Mouse (Mus musculus): Measurements from ENCODE around the gene Gad1. TPM values are rescaled to one million over a fixed set of nuclear protein-coding genes. Genes with fewer than 3 reads are reported as not detected.

Gene Gad1
- polyA plus RNA-seq, 1 experiment = 3.2 TPM

GRCm38 (mm10) chr2:70642971-70643565 is 90.2 kb downstream of the Gad1 start:
- Histone ChIP-seq H3K27ac (ENCODE audit: control insufficient read depth, insufficient read depth, low read depth, low read length, poor library complexity) (no peak overlapping the region), H3K4me1 (ENCODE audit: control insufficient read depth, insufficient read depth, low read length) (no peaks in the 10 kb centered on the region), H3K4me3 (replicated peaks; ENCODE audit: control insufficient read depth, low read depth, low read length) (no peak overlapping the region)
- TF ChIP-seq POLR2A (IDR thresholded peaks at IDR 0.05; ENCODE audit: borderline replicate concordance, control insufficient read depth, low read depth, low read length) = no peak
- no peak for TF ChIP-seq CTCF (IDR thresholded peaks at IDR 0.05; ENCODE audit: control insufficient read depth, insufficient read depth, low read length)
- 84% methylated on average over 16 of the region's 16 CpGs for WGBS

- TF ChIP-seq POLR2A (IDR thresholded peaks at IDR 0.05; ENCODE audit: borderline replicate concordance, control insufficient read depth, low read depth, low read length) = no peak
- TF ChIP-seq CTCF (IDR thresholded peaks at IDR 0.05; ENCODE audit: control insufficient read depth, insufficient read depth, low read length) = no peak
- Histone ChIP-seq H3K4me3 (replicated peaks; ENCODE audit: control insufficient read depth, low read depth, low read length) (no peak overlapping the region), H3K4me1 (ENCODE audit: control insufficient read depth, insufficient read depth, low read length) (no peaks in the 10 kb centered on the region), H3K27ac (ENCODE audit: control insufficient read depth, insufficient read depth, low read depth, low read length, poor library complexity) (no peak overlapping the region)
- 72% methylated on average over 6 of the region's 6 CpGs for WGBS
Observed at GRCm38 (mm10) chr2:70645266-70645780, 92.5 kb downstream of the Gad1 start.

DNA sequence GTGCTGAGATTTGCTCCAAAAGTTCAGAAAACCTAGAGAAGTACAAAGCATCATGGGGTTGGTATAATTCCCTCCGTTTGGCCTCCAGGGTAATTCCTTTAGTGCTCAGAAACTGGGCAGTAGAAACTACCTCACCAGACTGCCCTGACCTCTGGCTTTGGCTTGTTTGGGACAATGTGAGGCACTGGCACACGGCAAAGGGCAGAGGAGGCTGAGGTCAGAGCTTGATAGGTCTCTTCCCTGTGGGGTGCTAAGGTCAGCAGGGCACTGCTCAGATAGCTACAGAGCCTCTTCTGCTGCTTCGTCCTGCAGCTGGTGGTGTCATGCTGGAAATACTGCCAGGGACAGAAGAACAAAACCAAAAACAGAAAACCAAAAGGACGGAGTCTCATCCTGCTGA is 94.8 kb downstream of the Gad1 start:
- WGBS = 66% methylated on average over 4 of the region's 4 CpGs
- Histone ChIP-seq H3K4me1 (ENCODE audit: control insufficient read depth, insufficient read depth, low read length) (no peaks in the 10 kb centered on the region), H3K27ac (ENCODE audit: control insufficient read depth, insufficient read depth, low read depth, low read length, poor library complexity) (no peak overlapping the region), H3K4me3 (replicated peaks; ENCODE audit: control insufficient read depth, low read depth, low read length) (no peak overlapping the region)
- TF ChIP-seq POLR2A (IDR thresholded peaks at IDR 0.05; ENCODE audit: borderline replicate concordance, control insufficient read depth, low read depth, low read length) = no peak
- no peak for TF ChIP-seq CTCF (IDR thresholded peaks at IDR 0.05; ENCODE audit: control insufficient read depth, insufficient read depth, low read length)

- no peak overlapping the region for H3K4me3 ChIP-seq (replicated peaks; ENCODE audit: control insufficient read depth, low read depth, low read length)
- H3K27ac ChIP-seq (ENCODE audit: control insufficient read depth, insufficient read depth, low read depth, low read length, poor library complexity) = no peak overlapping the region
- H3K4me1 ChIP-seq (ENCODE audit: control insufficient read depth, insufficient read depth, low read length) = no peaks in the 10 kb centered on the region
- WGBS = 76% methylated on average over 5 of the region's 5 CpGs
- TF ChIP-seq POLR2A (IDR thresholded peaks at IDR 0.05; ENCODE audit: borderline replicate concordance, control insufficient read depth, low read depth, low read length) = no peak
- TF ChIP-seq CTCF (IDR thresholded peaks at IDR 0.05; ENCODE audit: control insufficient read depth, insufficient read depth, low read length) = no peak
Observed at GRCm38 (mm10) chr2:70648271-70648670, 95.4 kb downstream of the Gad1 start.

- TF ChIP-seq POLR2A (IDR thresholded peaks at IDR 0.05; ENCODE audit: borderline replicate concordance, control insufficient read depth, low read depth, low read length) = no peak
- TF ChIP-seq CTCF (IDR thresholded peaks at IDR 0.05; ENCODE audit: control insufficient read depth, insufficient read depth, low read length) = no peak
- WGBS = 78% methylated on average over 4 of the region's 4 CpGs
- Histone ChIP-seq H3K27ac (ENCODE audit: control insufficient read depth, insufficient read depth, low read depth, low read length, poor library complexity) (no peak overlapping the region), H3K4me1 (ENCODE audit: control insufficient read depth, insufficient read depth, low read length) (no peaks in the 10 kb centered on the region), H3K4me3 (replicated peaks; ENCODE audit: control insufficient read depth, low read depth, low read length) (no peak overlapping the region)
Observed at GRCm38 (mm10) chr2:70649471-70649870, 96.6 kb downstream of the Gad1 start.

Other genes with a start within 250 kb of the Gad1 start
- not detected in 2 replicates for gene Sp5, start 78.1 kb upstream of the Gad1 start, polyA plus RNA-seq (2011; ENCODE audit: insufficient read depth, insufficient read length, low replicate concordance, missing spikeins)
- gene Erich2, start 44.3 kb upstream of the Gad1 start, polyA plus RNA-seq (2011; ENCODE audit: insufficient read depth, insufficient read length, low replicate concordance, missing spikeins) = not detected in 2 replicates
- gene Gorasp2, start 108.5 kb downstream of the Gad1 start, polyA plus RNA-seq (2011; ENCODE audit: insufficient read depth, insufficient read length, low replicate concordance, missing spikeins) = 30.1 and 42.1 TPM in 2 replicates
- gene Gm26558, start 109.0 kb downstream of the Gad1 start, polyA plus RNA-seq (2011; ENCODE audit: insufficient read depth, insufficient read length, low replicate concordance, missing spikeins) = not detected in 2 replicates